Mouse (Mus musculus) ovary, postnatal 36 days (tissue): ENCODE measurements around the gene Ryr1.
"Not testable (repeated sequence)": the region's sequence is repeated elsewhere in the genome, so short reads cannot be mapped to it uniquely, and the experiment has no call there.

ENCODE experiments used
- DNase-seq: peaks from one replicate; pipeline ENCODE4 v3.0.0; 2022; ENCODE audit warnings: low spot score, mixed read lengths

Ryr1 gene

GRCm38 (mm10) chr7:29146625-29147367 is 21.8 kb upstream of the Ryr1 start:
- no peak for DNase-seq

GRCm38 (mm10) chr7:29144006-29144405 is 19.0 kb upstream of the Ryr1 start:
- DNase-seq: no peak

- no peak for DNase-seq
Measured at GRCm38 (mm10) chr7:29141416-29141815, 16.4 kb upstream of the Ryr1 start.

GRCm38 (mm10) chr7:29139237-29139636 is 14.3 kb upstream of the Ryr1 start:
- not testable (repeated sequence) for DNase-seq

- peak; percentile 65 for DNase-seq
Measured at GRCm38 (mm10) chr7:29137429-29137828, 12.4 kb upstream of the Ryr1 start.

- DNase-seq: no peak
Measured at GRCm38 (mm10) chr7:29134693-29135386, 9.9 kb upstream of the Ryr1 start, which contains the start of gene Rasgrp4. Rasgrp4 (plus strand) TSS chr7:29134851.

GRCm38 (mm10) chr7:29134230-29134629 is 9.3 kb upstream of the Ryr1 start:
- DNase-seq: no peak

GRCm38 (mm10) chr7:29128725-29129124 is 3.7 kb upstream of the Ryr1 start:
- no peak for DNase-seq

- peak; percentile 54 for DNase-seq
Measured at GRCm38 (mm10) chr7:29126173-29126915, 1.4 kb upstream of the Ryr1 start.

- DNase-seq: no peak
Measured at GRCm38 (mm10) chr7:29123531-29124358, 1.2 kb downstream of the Ryr1 start.

GRCm38 (mm10) chr7:29122821-29123220 is 2.2 kb downstream of the Ryr1 start:
- no peak for DNase-seq

- DNase-seq: no peak
Measured at GRCm38 (mm10) chr7:29119526-29119925, 5.5 kb downstream of the Ryr1 start.

- no peak for DNase-seq
Measured at GRCm38 (mm10) chr7:29118142-29118851, 6.7 kb downstream of the Ryr1 start.

- DNase-seq: peak; percentile 66
Measured at GRCm38 (mm10) chr7:29108992-29109955, 15.7 kb downstream of the Ryr1 start.

GRCm38 (mm10) chr7:29101286-29102017 is 23.5 kb downstream of the Ryr1 start:
- DNase-seq: no peak

- no peak for DNase-seq
Measured at GRCm38 (mm10) chr7:29097131-29097530, 27.8 kb downstream of the Ryr1 start.

- DNase-seq: no peak
Measured at GRCm38 (mm10) chr7:29088817-29089216, 36.2 kb downstream of the Ryr1 start.

GRCm38 (mm10) chr7:29086902-29087301 is 38.1 kb downstream of the Ryr1 start:
- DNase-seq: no peak

GRCm38 (mm10) chr7:29085981-29086380 is 39.0 kb downstream of the Ryr1 start:
- no peak for DNase-seq
